ENCODE assay signal across 8 mouse cellular contexts in genomic region chr9:90053852-90054251, GRCm38 (mm10). TPM values are rescaled to one million over a fixed set of nuclear protein-coding genes. Genes with fewer than 3 reads are reported as not detected.
DNase-seq lines count a peak whose midpoint lies in the region; ATAC-seq lines count a peak whose summit lies in the region.

TSS of gene Ctsh (plus strand) at chr9:90054152.

- no peak for DNase-seq in left cerebral cortex, adult 18-20 months (ENCODE audit: low spot score in 2 of 2)
- no peak for DNase-seq in left cerebral cortex, adult 11 months (ENCODE audit: low spot score)
- DNase-seq in embryonic facial prominence, embryonic 11.5 days (ENCODE audit: low spot score): no peak
- no peak for DNase-seq in left cerebral cortex, postnatal 25 days (ENCODE audit: low spot score in 2 of 2)
- no peak for DNase-seq in kidney, adult 8-10 months
- DNase-seq in cerebellum, postnatal 10 days: no peak

- intact Hi-C loops in left cerebral cortex, postnatal 25 days (cut with DNase I): no loop called here

- peak within 1 kb of the TSS; percentile 87 for H3K4me2 ChIP-seq in embryonic facial prominence, embryonic 11.5 days (ENCODE audit: low read depth, low read length)
- H3K4me2 ChIP-seq in heart, embryonic 14.5 days (ENCODE audit: low read length): peak within 1 kb of the TSS; percentile 91
- peak within 1 kb of the TSS; percentile 82 for H3K4me2 ChIP-seq in neural tube, embryonic 12.5 days (replicated peaks)

- H3K9ac ChIP-seq in embryonic facial prominence, embryonic 11.5 days (replicated peaks; ENCODE audit: low read length): peak within 1 kb of the TSS; percentile 57
- H3K9ac ChIP-seq in heart, embryonic 14.5 days (ENCODE audit: low read length): peak within 1 kb of the TSS; percentile 77
- H3K9ac ChIP-seq in neural tube, embryonic 12.5 days: peak within 1 kb of the TSS; percentile 33

- ATAC-seq in embryonic facial prominence, embryonic 11.5 days (replicated peaks; ENCODE audit: insufficient number of reproducible peaks, low FRiP score, low TSS enrichment, low read depth): no peak
- no peak for ATAC-seq in heart, embryonic 14.5 days (ENCODE audit: insufficient number of reproducible peaks, insufficient read depth, low FRiP score, low read depth)
- peak; percentile 15; the same call in 1 of the 2 replicates for ATAC-seq in neural tube, embryonic 12.5 days (ENCODE audit: low FRiP score, low read depth)

- H3K9me3 ChIP-seq in embryonic facial prominence, embryonic 11.5 days (replicated peaks; ENCODE audit: control insufficient read depth, low read length): no peaks in the 10 kb centered on the region
- H3K9me3 ChIP-seq in heart, embryonic 14.5 days (ENCODE audit: control insufficient read depth, low read length): no peaks in the 10 kb centered on the region
- no peaks in the 10 kb centered on the region for H3K9me3 ChIP-seq in neural tube, embryonic 12.5 days

- 84% methylated on average over 2 of the region's 2 CpGs for WGBS in embryonic facial prominence, embryonic 11.5 days
- 69% methylated on average over 2 of the region's 2 CpGs for WGBS in heart, embryonic 14.5 days
- WGBS in neural tube, embryonic 12.5 days: 83% methylated on average over 2 of the region's 2 CpGs

- H3K4me3 ChIP-seq in embryonic facial prominence, embryonic 11.5 days (ENCODE audit: low read depth, low read length): peak within 1 kb of the TSS; percentile 43
- H3K4me3 ChIP-seq in heart, embryonic 14.5 days (ENCODE audit: control insufficient read depth in 1 of 2, insufficient read depth in 1 of 2, low read depth in 1 of 2, low read length in 2 of 2): peak within 1 kb of the TSS; percentile 59 to 72
- peak within 1 kb of the TSS; percentile 44 for H3K4me3 ChIP-seq in neural tube, embryonic 12.5 days

- no peak within 1 kb of the TSS for H3K27ac ChIP-seq in embryonic facial prominence, embryonic 11.5 days (replicated peaks; ENCODE audit: low read depth, low read length)
- H3K27ac ChIP-seq in heart, embryonic 14.5 days (replicated peaks in 1 of 2; ENCODE audit: control insufficient read depth in 1 of 2, insufficient read depth in 1 of 2, low read depth in 2 of 2, low read length in 2 of 2): peak within 1 kb of the TSS; percentile 46 to 57
- H3K27ac ChIP-seq in neural tube, embryonic 12.5 days: no peak within 1 kb of the TSS

- no peaks in the 10 kb centered on the region for H3K36me3 ChIP-seq in embryonic facial prominence, embryonic 11.5 days (replicated peaks; ENCODE audit: control insufficient read depth, insufficient read depth, low read depth, low read length)
- no peaks in the 10 kb centered on the region for H3K36me3 ChIP-seq in heart, embryonic 14.5 days (ENCODE audit: control insufficient read depth, insufficient read depth, low read length)
- H3K36me3 ChIP-seq in neural tube, embryonic 12.5 days: no peaks in the 10 kb centered on the region

- H3K4me1 ChIP-seq in embryonic facial prominence, embryonic 11.5 days (ENCODE audit: control insufficient read depth, insufficient read depth, low read length): no peaks in the 10 kb centered on the region
- no peaks in the 10 kb centered on the region; a peak in 1 of 4 replicates for H3K4me1 ChIP-seq in heart, embryonic 14.5 days (ENCODE audit: control insufficient read depth in 2 of 2, insufficient read depth in 2 of 2, low read length in 2 of 2)
- H3K4me1 ChIP-seq in neural tube, embryonic 12.5 days: peaks cover 7% of the 10 kb centered on the region; the same call in 1 of the 2 replicates

- H3K27me3 ChIP-seq in embryonic facial prominence, embryonic 11.5 days (ENCODE audit: control insufficient read depth, insufficient read depth, low read length): no peaks in the 10 kb centered on the region
- H3K27me3 ChIP-seq in heart, embryonic 14.5 days (ENCODE audit: control insufficient read depth, insufficient read depth, low read length): no peaks in the 10 kb centered on the region
- H3K27me3 ChIP-seq in neural tube, embryonic 12.5 days (replicated peaks): no peaks in the 10 kb centered on the region

RNA-seq across cellular contexts. Expression of gene Ctsh, which starts in this region (rescaled TPM):
- total RNA-seq in left cerebral cortex, adult 18-20 months (2021): 10 to 100 TPM; 21.6 to 23.0 TPM
- 8.9 and 11.8 TPM in 2 replicates for polyA plus RNA-seq in embryonic facial prominence, embryonic 11.5 days (2014; fragmentation: Nextera tagmentation; extraction: Ambion mirVana)
- polyA plus RNA-seq in heart, embryonic 14.5 days (2014; fragmentation: Nextera tagmentation; extraction: Ambion mirVana): 56.6 and 61.1 TPM in 2 replicates
- 10 to 100 TPM; 20.5 TPM for total RNA-seq in left cerebral cortex, postnatal 25 days (2021)
- 18.7 and 19.9 TPM in 2 replicates for polyA plus RNA-seq in neural tube, embryonic 12.5 days (2016; fragmentation: Nextera tagmentation; extraction: Ambion mirVana)

Comparison
In these comparisons a context has a peak if more than half of its experiments do, and no peak if none do; other contexts are left out.
1. H3K27ac ChIP-seq: peak in heart, embryonic 14.5 days (2 of 2); none in embryonic facial prominence, embryonic 11.5 days (single experiment) and neural tube, embryonic 12.5 days (single experiment).
2. Peak in every context shown above with its lines, with median percentiles within 50 percentile points of each other: H3K4me2 ChIP-seq, H3K4me3 ChIP-seq and H3K9ac ChIP-seq.